Mouse (Mus musculus): ENCODE measurements around the gene Cks1brt.
"Not testable (repeated sequence)": the region's sequence is repeated elsewhere in the genome, so short reads cannot be mapped to it uniquely, and the experiment has no call there.

The Cks1brt gene

GRCm38 (mm10) chr8:85151624-85152023, at the start of gene Cks1brt:
TSS of gene Cks1brt (plus strand) at chr8:85151924.
- in situ Hi-C loops (cut with MboI, MseI) = no loop called here

GRCm38 (mm10) chr8:85113241-85113640, 38.5 kb upstream of the Cks1brt start:
- in situ Hi-C loops (cut with MboI, MseI) = no loop called here

DNA sequence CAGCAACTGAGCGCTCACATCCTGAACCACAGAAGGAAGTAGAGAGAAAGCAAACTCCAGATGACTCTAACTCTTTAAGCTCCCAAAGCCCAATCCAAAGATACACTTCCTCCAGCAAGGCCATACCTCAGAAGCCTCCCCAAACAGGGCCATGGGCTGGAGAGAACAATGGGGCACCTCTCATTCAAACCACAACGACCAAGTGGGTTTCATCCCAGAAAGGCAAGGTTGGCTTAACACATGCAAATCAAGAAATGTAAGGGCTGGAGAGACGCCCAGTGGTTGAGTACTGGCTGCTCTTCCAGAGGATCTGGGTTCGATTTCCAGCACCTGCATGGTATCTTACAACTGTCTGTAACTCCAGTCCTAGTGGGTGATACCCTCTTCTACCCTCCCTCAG, 36.2 kb upstream of the Cks1brt start:
- in situ Hi-C loops (cut with MboI, MseI) = no loop called here

DNA sequence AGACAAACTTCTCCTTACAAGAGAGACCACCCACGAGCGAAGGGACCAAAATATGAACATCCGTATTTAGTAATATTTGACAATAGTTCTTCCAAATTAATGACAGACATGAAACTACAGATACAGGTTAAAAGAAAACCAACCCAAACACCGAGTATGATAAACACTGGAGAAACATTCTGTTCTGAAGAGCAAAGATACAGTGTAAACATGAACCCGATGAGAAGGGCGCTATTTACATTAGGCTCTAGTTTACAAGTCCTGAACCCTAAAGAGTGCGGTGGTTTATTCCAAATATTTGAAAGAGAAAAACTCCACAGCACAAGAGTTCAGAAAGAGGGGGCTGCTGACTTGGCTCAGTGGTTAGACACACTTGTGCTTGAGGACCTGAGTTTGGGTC, 34.7 kb upstream of the Cks1brt start:
- in situ Hi-C loops (cut with MboI, MseI) = no loop called here

GRCm38 (mm10) chr8:85119052-85119981, 32.4 kb upstream of the Cks1brt start:
- in situ Hi-C loops (cut with MboI, MseI) = no loop called here

GRCm38 (mm10) chr8:85120251-85120650, 31.5 kb upstream of the Cks1brt start:
- in situ Hi-C loops (cut with MboI, MseI) = not testable (repeated sequence)

DNA sequence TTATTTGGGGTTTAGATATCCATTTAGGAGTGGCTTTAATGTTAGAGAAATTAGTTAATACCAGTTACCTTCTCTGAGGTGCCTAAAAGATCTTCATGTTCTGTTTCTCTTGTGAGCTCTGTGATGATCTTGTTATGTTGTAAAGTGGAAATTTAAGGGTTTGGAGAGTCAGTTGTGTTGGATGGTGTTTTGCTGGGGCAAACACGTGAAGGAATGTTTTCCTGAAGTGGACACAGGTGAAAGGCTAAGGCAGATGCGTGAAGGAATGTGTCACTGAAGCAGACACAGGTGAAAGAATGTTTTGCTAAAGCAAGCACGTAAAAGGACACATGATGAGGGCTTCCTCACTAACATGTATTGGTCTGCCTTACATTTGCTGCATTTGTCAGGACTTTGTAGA, 28.7 kb upstream of the Cks1brt start, which contains the start of gene Zfp791:
Gene Zfp791 (minus strand): TSS at position 101 of the 400 bp plus-strand sequence.
- in situ Hi-C loops (cut with MboI, MseI) = no loop called here

- in situ Hi-C loops (cut with MboI, MseI) = no loop called here
Measured at GRCm38 (mm10) chr8:85123691-85124090, 28.0 kb upstream of the Cks1brt start.

DNA sequence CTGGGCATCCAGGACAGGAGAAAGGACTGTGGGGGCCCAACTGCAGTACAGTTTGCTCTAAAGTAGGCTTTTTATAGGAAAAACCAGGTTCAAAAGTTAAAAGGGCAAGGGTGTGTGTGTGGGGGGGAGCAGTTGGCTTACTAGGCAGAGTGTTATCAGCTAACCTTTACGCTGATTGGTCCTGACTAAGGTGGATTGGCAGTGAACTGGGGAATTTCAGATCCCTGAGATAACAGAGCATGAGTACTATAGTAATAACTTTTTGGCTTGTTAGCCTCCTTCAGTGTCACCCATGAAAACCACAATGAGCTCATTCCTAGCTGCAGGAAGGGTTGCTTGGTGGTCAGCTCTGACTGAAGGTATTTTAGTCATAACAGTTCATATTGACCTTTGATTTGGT, 19.4 kb upstream of the Cks1brt start:
- in situ Hi-C loops (cut with MboI, MseI) = loop anchor here in 1 of 2 experiments (25.0 kb wide), 1 partner anchor 855 kb away; no protein-coding TSS in a partner anchor

DNA sequence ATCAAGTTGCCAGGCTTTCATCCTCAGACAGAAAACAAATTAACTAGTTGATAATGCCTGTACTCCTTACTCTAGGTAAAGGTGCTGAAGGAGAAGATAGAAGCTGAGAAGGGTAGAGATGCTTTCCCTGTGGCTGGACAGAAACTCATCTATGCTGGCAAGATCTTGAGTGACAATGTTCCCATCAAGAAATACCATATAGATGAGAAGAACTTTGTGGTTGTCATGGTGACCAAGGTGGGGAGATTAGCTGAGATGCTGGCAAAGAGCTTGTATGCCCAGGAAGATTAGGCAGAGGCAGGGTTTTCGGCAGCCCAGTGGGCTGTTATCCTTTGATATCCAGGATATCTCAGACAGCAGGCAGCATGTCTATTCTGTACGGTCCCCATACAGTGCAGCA, 16.0 kb upstream of the Cks1brt start:
- in situ Hi-C loops (cut with MboI, MseI) = loop anchor here in 1 of 2 experiments (25.0 kb wide), 1 partner anchor 852 kb away; no protein-coding TSS in a partner anchor

- in situ Hi-C loops (cut with MboI, MseI) = loop anchor here in 1 of 2 experiments (25.0 kb wide), 1 partner anchor 845 kb away; no protein-coding TSS in a partner anchor
Measured at GRCm38 (mm10) chr8:85142516-85142915, 9.2 kb upstream of the Cks1brt start.

GRCm38 (mm10) chr8:85171291-85171690, 19.6 kb downstream of the Cks1brt start:
- in situ Hi-C loops (cut with MboI, MseI) = loop anchor here in 1 of 2 experiments (10.0 kb wide), 1 partner anchor 76 kb away; no protein-coding TSS in a partner anchor

DNA sequence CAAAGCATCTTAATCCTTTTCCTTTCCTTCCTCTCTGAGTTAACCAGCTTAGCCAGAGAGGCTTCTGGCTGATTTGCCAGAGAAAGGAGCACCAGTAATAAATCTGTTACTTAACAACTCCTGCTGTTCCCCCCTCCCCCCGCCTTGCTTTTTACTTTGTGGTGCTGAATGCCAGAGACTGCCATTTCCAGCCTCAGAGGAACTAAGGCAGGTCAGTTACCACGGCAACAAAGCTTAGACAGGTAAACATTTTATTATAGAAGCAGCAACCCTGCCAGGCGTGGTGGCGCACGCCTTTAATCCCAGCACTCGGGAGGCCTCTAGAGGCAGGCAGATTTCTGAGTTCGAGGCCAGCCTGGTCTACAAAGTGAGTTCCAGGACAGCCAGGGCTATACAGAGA, 24.2 kb downstream of the Cks1brt start:
- in situ Hi-C loops (cut with MboI, MseI) = loop anchor here in 1 of 2 experiments (10.0 kb wide), 1 partner anchor 81 kb away; no protein-coding TSS in a partner anchor

GRCm38 (mm10) chr8:85192346-85192745, 40.6 kb downstream of the Cks1brt start:
- in situ Hi-C loops (cut with MboI, MseI) = no loop called here

- in situ Hi-C loops (cut with MboI, MseI) = no loop called here
Measured at GRCm38 (mm10) chr8:85220220-85220619, 68.5 kb downstream of the Cks1brt start.

DNA sequence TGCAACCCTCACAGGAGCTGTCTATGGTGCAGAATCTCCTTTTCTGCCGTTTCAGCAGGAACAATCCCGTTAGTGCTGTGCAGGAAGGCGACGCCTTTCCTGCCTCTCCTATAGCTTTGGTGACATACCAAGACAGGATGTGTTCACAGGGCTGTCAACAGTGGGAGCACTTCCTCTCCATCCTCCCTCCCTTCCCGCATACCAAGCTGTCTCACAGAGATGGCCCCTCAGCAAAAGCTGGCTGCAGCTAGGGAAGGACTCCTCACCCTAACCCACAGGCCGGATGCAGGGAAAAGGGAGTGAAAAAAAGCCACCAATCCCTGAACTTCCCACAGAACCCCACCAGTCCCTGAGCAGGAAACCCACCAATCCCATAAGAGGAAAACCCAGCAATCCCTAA, 69.3 kb downstream of the Cks1brt start:
- in situ Hi-C loops (cut with MboI, MseI) = no loop called here

Measured in T-helper 17 cell (primary cell).